Mouse (Mus musculus) midbrain, embryonic 14.5 days (tissue): ENCODE measurements around the gene Zc3h7a. TPM values are rescaled to one million over a fixed set of nuclear protein-coding genes. Genes with fewer than 3 reads are reported as not detected.

ENCODE experiments used
- ATAC-seq: fragments of 200-750 bp; cut with Nextera tagmentation; 2 replicates; pipeline ENCODE4 v1.8.0; 2017; ENCODE audit warnings: moderate number of reproducible peaks, moderate library complexity; ENCODE audit not compliant: low FRiP score, low TSS enrichment
- DNase-seq: peaks from one replicate; pipeline ENCODE4 v3.0.0-alpha.2; 2015
- H3K27ac ChIP-seq: fragments of 300-500 bp; sonication (generic); replicated peaks from 2 replicates; pipeline ENCODE4 v1.5.1; 2014; ENCODE audit warnings: mild to moderate bottlenecking, low read depth, low read length, moderate library complexity
- H3K27me3 ChIP-seq: fragments of 300-500 bp; sonication (generic); 2 replicates; pipeline ENCODE4 v1.6.1; 2014; ENCODE audit warnings: low read length, control low read depth, mixed read lengths; ENCODE audit not compliant: control insufficient read depth, insufficient read depth
- H3K36me3 ChIP-seq: fragments of 300-500 bp; sonication (generic); 2 replicates; pipeline ENCODE4 v1.6.1; 2014; ENCODE audit warnings: low read length, control low read depth; ENCODE audit not compliant: control insufficient read depth, insufficient read depth
- H3K4me1 ChIP-seq: fragments of 300-500 bp; sonication (generic); 2 replicates; pipeline ENCODE4 v1.6.1; 2014; ENCODE audit warnings: mild to moderate bottlenecking, antibody characterized with exemption, low read length, control low read depth; ENCODE audit not compliant: control insufficient read depth, insufficient read depth
- H3K4me2 ChIP-seq: fragments of 300-500 bp; sonication (generic); 2 replicates; pipeline ENCODE4 v1.6.1; 2014; ENCODE audit warnings: mild to moderate bottlenecking, low read length, moderate library complexity
- H3K4me3 ChIP-seq: fragments of 300-500 bp; sonication (generic); replicated peaks from 2 replicates; pipeline ENCODE4 v1.5.1; 2014; ENCODE audit warnings: low read depth, low read length
- H3K9ac ChIP-seq: fragments of 300-500 bp; sonication (generic); replicated peaks from 2 replicates; pipeline ENCODE4 v1.6.1; 2014; ENCODE audit warnings: mild to moderate bottlenecking, low read length, moderate library complexity
- H3K9me3 ChIP-seq: fragments of 300-500 bp; sonication (generic); 2 replicates; pipeline ENCODE4 v1.6.1; 2016; ENCODE audit warnings: low read length, control low read depth, mixed read lengths; ENCODE audit not compliant: control insufficient read depth
- WGBS: fragments of 180-500 bp; shearing (Covaris S2); extraction: QIAGEN DNeasy Blood & Tissue Kit; methylation state at CpG from one replicate; pipeline ENCODE4 v1.1.7; 2014; 5-methylcytosine and 5-hydroxymethylcytosine counted together
- polyA plus RNA-seq: library from polyadenylated mRNA; unstranded; fragments of >200 nt; fragmentation: Nextera tagmentation; extraction: Ambion mirVana; gene quantifications from 2 replicates; pipeline ENCODE4 v1.2.1, GENCODE M21; 2014

The Zc3h7a gene
- polyA plus RNA-seq, 1 experiment from 2014 or later, result 80.2 TPM

DNA sequence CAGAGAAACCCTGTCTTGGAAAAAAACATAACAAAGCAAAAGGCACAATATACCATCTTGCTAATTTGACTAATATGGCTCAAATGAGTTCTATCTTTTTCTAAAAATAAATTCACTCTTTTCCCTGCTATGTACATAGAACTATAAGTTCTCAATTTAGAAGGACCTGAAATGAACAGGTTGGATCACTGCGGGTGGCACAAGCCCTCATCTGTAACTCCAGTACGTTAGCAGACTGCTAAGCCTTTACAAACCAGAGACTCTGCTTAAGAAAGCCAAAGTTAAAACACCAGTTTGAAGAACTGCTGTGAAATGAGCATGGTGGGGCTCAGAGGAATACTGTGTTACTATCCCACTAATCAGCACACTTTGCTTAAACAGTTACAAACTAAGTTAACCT, 50.8 kb downstream of the Zc3h7a start:
- ATAC-seq, result no peak
- Histone ChIP-seq H3K4me3 (no peak overlapping the region), H3K36me3 (peaks cover 45% of the 10 kb centered on the region), H3K27me3 (no peaks in the 10 kb centered on the region), H3K9ac (no peak overlapping the region), H3K4me2 (no peak overlapping the region), H3K4me1 (no peaks in the 10 kb centered on the region), H3K27ac (no peak overlapping the region), H3K9me3 (no peaks in the 10 kb centered on the region)
- 92% methylated on average over 2 of the region's 2 CpGs for WGBS
- DNase-seq, result no peak

DNA sequence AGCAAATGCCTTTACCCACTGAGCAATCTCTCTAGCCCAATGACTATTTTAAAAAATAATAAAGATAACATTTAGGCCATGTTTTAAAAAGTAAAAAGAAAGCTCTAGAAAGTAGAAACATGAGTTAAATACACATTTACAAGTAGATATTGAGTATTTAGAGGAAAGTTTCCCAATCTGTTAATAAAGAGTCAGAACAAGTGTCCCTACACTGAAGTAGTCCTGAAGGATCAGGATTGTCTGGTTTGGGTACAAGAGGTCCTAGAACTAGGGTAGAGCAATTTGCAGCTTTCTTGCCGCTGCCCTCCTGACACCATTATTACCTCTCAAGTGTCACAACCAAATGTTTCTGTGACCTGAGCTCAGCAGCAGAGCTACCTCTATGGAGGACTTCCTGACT, 52.1 kb downstream of the Zc3h7a start:
- Histone ChIP-seq H3K4me3 (no peak overlapping the region), H3K4me1 (no peaks in the 10 kb centered on the region), H3K9me3 (no peaks in the 10 kb centered on the region), H3K36me3 (peaks cover 54% of the 10 kb centered on the region), H3K27ac (no peak overlapping the region), H3K9ac (no peak overlapping the region), H3K27me3 (no peaks in the 10 kb centered on the region), H3K4me2 (no peak overlapping the region)
- ATAC-seq (no peak), DNase-seq (no peak)
- WGBS, result 97% methylated on average over 1 of the region's 1 CpGs

DNA sequence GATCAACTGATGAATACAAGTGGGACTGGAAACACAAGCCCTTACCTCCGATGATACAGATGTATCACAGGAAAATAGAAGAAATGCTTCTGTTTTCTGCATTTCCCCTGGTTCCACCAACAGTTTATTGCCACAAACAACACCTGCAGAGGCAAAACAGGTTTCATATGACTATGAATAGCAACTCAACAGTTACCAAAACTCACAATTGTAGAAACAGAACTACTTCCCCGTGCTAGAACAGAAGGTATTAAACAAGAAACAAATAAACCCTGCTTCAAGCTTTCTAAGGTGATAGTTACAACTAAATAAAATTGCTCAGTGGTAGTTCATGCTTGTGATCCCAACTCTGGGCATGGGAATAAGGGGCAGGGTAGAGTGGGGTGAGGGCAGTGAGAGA, 53.6 kb downstream of the Zc3h7a start:
- no peaks in the 10 kb centered on the region for H3K27me3 ChIP-seq
- H3K4me3 ChIP-seq, result no peak overlapping the region
- H3K4me2 ChIP-seq, result no peak overlapping the region
- WGBS, result 94% methylated on average over 2 of the region's 2 CpGs
- H3K36me3 ChIP-seq, result peaks cover 51% of the 10 kb centered on the region
- no peak for ATAC-seq
- DNase-seq, result no peak
- H3K9me3 ChIP-seq, result no peaks in the 10 kb centered on the region
- no peak overlapping the region for H3K9ac ChIP-seq
- H3K4me1 ChIP-seq, result no peaks in the 10 kb centered on the region
- H3K27ac ChIP-seq, result no peak overlapping the region

DNA sequence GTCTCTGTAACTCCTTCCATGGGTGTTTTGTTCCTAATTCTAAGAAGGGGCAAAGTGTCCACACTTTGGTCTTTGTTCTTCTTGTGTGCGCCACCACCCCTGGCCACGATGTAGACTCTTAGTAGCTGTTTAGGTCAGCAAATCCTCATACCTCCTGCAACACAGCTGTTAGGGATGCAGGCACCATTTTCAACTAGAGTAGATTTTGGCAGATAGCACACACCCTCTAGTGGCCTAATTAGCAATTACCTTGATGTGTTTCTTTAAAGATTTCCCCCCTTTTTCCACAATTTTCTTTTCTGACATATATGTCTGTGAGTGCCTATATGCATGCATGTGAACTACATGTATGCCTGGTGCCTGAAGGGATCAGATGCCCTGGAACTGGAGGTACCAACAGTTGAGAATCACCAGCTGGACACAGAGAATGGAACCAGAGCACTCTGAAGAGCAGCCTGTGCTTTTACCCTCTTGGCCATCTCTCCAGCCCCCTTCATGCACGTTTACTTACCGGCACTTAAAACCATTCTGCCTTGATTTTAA, 66.9 kb downstream of the Zc3h7a start:
- ATAC-seq, result no peak
- H3K27me3 ChIP-seq, result no peaks in the 10 kb centered on the region
- no peak overlapping the region for H3K27ac ChIP-seq
- DNase-seq, result peak; percentile 74
- no peaks in the 10 kb centered on the region for H3K9me3 ChIP-seq
- no peak overlapping the region for H3K4me2 ChIP-seq
- H3K9ac ChIP-seq, result no peak overlapping the region
- 0 out of 2 replicates have a peak, but pooled peaks cover 7% of the 10 kb centered on the region for H3K36me3 ChIP-seq
- 72% methylated on average over 4 of the region's 4 CpGs for WGBS
- no peak overlapping the region for H3K4me3 ChIP-seq
- H3K4me1 ChIP-seq, result no peaks in the 10 kb centered on the region

DNA sequence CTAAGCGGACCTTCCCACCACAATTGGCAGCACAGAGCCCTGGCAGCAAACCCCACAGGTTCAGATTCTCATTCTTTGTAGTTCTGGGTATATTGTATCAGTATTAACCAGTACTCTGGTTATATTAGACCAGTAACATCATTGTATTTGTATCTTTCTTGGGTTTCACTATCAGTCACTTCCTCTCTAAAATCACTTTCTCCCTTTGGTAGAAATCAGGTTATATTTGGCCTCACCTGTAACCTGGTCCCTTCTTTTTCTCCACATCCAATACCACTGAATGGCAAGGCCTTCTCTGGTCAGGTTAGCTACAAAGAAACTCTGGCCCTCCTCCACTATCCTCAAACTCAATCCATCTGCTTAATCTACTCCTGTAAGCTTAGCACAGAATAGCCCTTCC, 71.3 kb downstream of the Zc3h7a start:
- Histone ChIP-seq H3K4me1 (no peaks in the 10 kb centered on the region), H3K4me3 (no peak overlapping the region), H3K9ac (no peak overlapping the region), H3K27me3 (no peaks in the 10 kb centered on the region), H3K9me3 (no peaks in the 10 kb centered on the region), H3K4me2 (no peak overlapping the region), H3K36me3 (peaks cover 11% of the 10 kb centered on the region; the same call in 1 of the 2 replicates), H3K27ac (no peak overlapping the region)
- no peak for ATAC-seq
- DNase-seq, result no peak
- 79% methylated on average over 1 of the region's 1 CpGs for WGBS

DNA sequence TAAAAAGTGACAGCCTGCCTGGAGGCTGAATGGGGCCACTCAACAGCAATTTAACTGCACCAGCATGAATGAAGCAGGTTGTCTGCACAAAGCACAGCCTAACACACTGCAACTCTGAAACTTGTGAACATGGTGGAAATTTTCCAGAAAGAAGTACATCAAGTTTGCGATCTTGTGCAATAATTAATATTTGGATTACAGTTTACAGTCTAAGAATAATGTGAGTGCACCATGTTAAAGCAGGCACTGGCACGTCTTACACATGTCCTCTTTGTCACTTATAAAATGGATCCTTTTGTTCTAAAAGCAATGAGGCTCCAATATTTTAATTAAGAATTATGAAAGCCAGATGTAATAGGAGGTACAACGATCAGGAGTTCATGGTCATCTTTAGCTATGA, 78.9 kb downstream of the Zc3h7a start:
- Histone ChIP-seq H3K9me3 (no peaks in the 10 kb centered on the region), H3K9ac (no peak overlapping the region), H3K27me3 (no peaks in the 10 kb centered on the region), H3K4me2 (no peak overlapping the region), H3K4me1 (no peaks in the 10 kb centered on the region), H3K27ac (no peak overlapping the region), H3K36me3 (peaks cover 10% of the 10 kb centered on the region), H3K4me3 (no peak overlapping the region)
- 96% methylated on average over 3 of the region's 3 CpGs for WGBS
- ATAC-seq, result no peak
- DNase-seq, result no peak

DNA sequence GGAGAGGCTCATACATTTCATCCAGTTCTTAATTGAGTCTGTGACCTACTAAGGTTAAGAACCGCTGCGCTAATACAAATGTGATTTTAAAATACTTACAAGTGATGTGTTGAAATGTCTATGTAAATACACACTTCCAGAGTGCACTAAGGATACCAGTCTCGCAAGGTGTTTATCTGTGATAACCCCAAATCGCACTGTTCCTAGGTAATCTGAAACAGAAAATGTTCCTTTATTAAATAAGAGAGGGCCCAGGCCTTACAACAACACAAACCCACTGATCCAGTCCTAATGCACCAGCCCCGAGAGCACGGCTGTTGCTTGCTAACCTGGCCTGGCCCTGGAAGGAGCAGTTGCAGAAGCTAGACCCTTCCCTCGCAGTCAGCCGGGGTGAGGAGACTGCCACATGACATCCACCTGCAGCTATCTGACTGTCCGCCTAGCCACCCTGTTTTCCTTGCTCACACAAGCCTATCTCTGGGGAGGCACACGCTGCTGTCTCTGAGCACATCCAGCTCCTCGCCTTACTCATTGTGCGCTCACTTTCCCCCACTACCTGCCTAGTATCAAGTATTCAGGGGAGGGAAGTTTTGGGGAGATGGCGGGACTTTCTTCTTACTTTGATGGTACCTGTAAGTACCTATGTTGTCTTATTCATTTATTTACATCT, 82.3 kb downstream of the Zc3h7a start:
- 95% methylated on average over 13 of the region's 13 CpGs for WGBS
- Histone ChIP-seq H3K4me3 (no peak overlapping the region), H3K27ac (no peak overlapping the region), H3K4me2 (no peak overlapping the region), H3K9me3 (no peaks in the 10 kb centered on the region), H3K9ac (no peak overlapping the region), H3K27me3 (no peaks in the 10 kb centered on the region), H3K36me3 (peaks cover 36% of the 10 kb centered on the region), H3K4me1 (no peaks in the 10 kb centered on the region)
- DNase-seq (no peak), ATAC-seq (no peak)

DNA sequence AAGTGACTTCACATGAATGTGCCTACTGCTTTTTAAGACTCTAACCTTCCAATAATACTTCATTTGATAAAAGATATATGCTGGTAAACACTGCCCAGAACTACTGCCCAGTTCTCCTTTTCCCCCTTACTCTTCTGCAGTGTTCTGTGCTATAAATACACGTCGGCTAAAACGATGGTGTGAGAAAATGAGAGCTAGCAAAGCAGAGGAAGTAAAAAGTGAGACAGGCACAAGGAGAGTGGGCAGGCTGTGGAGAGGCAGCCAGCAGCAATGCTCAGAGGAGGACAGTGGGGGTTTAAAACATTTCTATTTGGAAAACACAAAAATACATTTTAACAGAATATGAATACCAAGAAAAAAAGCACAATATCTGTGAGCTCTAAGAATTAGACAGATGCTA, 83.7 kb downstream of the Zc3h7a start:
- H3K36me3 ChIP-seq, result peaks cover 36% of the 10 kb centered on the region
- ATAC-seq, result no peak
- H3K4me3 ChIP-seq, result no peak overlapping the region
- H3K27me3 ChIP-seq, result no peaks in the 10 kb centered on the region
- H3K4me1 ChIP-seq, result no peaks in the 10 kb centered on the region
- H3K9ac ChIP-seq, result no peak overlapping the region
- H3K9me3 ChIP-seq, result no peaks in the 10 kb centered on the region
- H3K4me2 ChIP-seq, result no peak overlapping the region
- WGBS, result 91% methylated on average over 3 of the region's 3 CpGs
- no peak for DNase-seq
- no peak overlapping the region for H3K27ac ChIP-seq

DNA sequence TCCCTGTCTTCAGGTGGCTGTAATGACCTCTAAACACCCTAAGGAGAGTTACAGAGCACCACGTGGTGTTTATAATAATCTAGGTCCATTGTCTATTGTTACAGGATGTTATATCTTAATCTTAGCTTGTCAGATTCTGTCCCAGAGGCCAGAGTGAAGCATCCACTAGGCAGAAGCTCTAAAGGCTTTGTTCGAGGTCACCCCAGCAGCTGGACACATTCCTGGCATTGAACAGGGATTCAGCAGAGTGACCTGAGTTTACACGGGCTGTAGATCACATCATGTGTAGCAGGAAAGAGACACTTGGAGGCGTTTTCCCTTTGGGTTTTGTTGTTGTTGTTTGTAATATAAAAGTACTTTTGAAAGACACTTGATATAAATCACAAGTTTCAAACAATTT, 84.1 kb downstream of the Zc3h7a start:
- peaks cover 41% of the 10 kb centered on the region for H3K36me3 ChIP-seq
- ATAC-seq (no peak), DNase-seq (no peak)
- H3K4me2 ChIP-seq, result no peak overlapping the region
- no peak overlapping the region for H3K4me3 ChIP-seq
- H3K27ac ChIP-seq, result no peak overlapping the region
- no peaks in the 10 kb centered on the region for H3K4me1 ChIP-seq
- no peak overlapping the region for H3K9ac ChIP-seq
- WGBS, result 66% methylated on average over 4 of the region's 4 CpGs
- no peaks in the 10 kb centered on the region for H3K27me3 ChIP-seq
- no peaks in the 10 kb centered on the region for H3K9me3 ChIP-seq
